Mouse (Mus musculus) lung, adult 2 months (tissue): ENCODE measurements around the gene Ccnjl. TPM values are rescaled to one million over a fixed set of nuclear protein-coding genes. Genes with fewer than 3 reads are reported as not detected.

Experiments
- DNase-seq: peaks from one replicate; pipeline ENCODE4 v3.0.0; 2022
- H3K4me1 ChIP-seq: fragments of 200-500 bp; 2 replicates; pipeline ENCODE4 v1.6.1; 2011; ENCODE audit warnings: low read length; ENCODE audit not compliant: control insufficient read depth, insufficient read depth
- H3K4me3 ChIP-seq: fragments of 200-500 bp; replicated peaks from 2 replicates; pipeline ENCODE3; 2011; ENCODE audit warnings: low read depth, mild to moderate bottlenecking, control low read depth, low read length; ENCODE audit errors: extremely low read depth
- CTCF ChIP-seq: fragments of 200-500 bp; IDR thresholded peaks from 2 replicates; pipeline ENCODE4 v1.5.1; 2011; ENCODE audit warnings: mild to moderate bottlenecking, low read length, control low read depth; ENCODE audit not compliant: insufficient read depth
- POLR2A ChIP-seq: fragments of 200-500 bp; IDR thresholded peaks from 2 replicates; pipeline ENCODE4 v1.6.1; 2011; ENCODE audit warnings: low read depth, mild to moderate bottlenecking, control low read depth, low read length, borderline replicate concordance; ENCODE audit errors: extremely low read depth
- WGBS: fragments of 180-500 bp; shearing (Covaris S2); methylation state at CpG from one replicate; pipeline ENCODE4 v1.1.7; 2018; 5-methylcytosine and 5-hydroxymethylcytosine counted together
- polyA plus RNA-seq: library from polyadenylated mRNA; depleted of rRNA; stranded (reverse); fragments of >200 nt; gene quantifications from 2 replicates; pipeline ENCODE4 v1.2.3, GENCODE M21; 2012; rRNA removed

The Ccnjl gene
- polyA plus RNA-seq, 1 experiment = 3.7 TPM

- no peak for DNase-seq
- Histone ChIP-seq H3K4me1 (peaks cover 5% of the 10 kb centered on the region), H3K4me3 (no peak overlapping the region)
- WGBS = 31% methylated on average over 4 of the region's 4 CpGs
- TF ChIP-seq POLR2A (no peak), CTCF (no peak)
These were observed 104.0 kb downstream of the Ccnjl start for GRCm38 (mm10) chr11:43632566-43632965.

GRCm38 (mm10) chr11:43633165-43633564, 104.6 kb downstream of the Ccnjl start:
- 72% methylated on average over 6 of the region's 6 CpGs for WGBS
- Histone ChIP-seq H3K4me3 (no peak overlapping the region), H3K4me1 (peaks cover 5% of the 10 kb centered on the region)
- TF ChIP-seq POLR2A = no peak
- TF ChIP-seq CTCF = no peak
- DNase-seq = no peak

GRCm38 (mm10) chr11:43633658-43634401, 105.2 kb downstream of the Ccnjl start:
- no peak overlapping the region for H3K4me3 ChIP-seq
- peak; percentile 35 for DNase-seq
- WGBS = 16% methylated on average over 19 of the region's 19 CpGs
- no peak for TF ChIP-seq CTCF
- TF ChIP-seq POLR2A = no peak
- H3K4me1 ChIP-seq = peaks cover 5% of the 10 kb centered on the region

Other genes starting within 250 kb of the Ccnjl start
- 4.3 and 15.4 TPM in 2 replicates for gene Pttg1, start 102.5 kb upstream of the Ccnjl start, polyA plus RNA-seq
- gene Slu7, start 95.0 kb upstream of the Ccnjl start, polyA plus RNA-seq = 3.2 and 6.0 TPM in 2 replicates
- gene C1qtnf2, start 54.5 kb upstream of the Ccnjl start, polyA plus RNA-seq = 35.1 and 62.4 TPM in 2 replicates
- 0.24 and 0.38 TPM in 2 replicates for gene 4933415A04Rik, start 58.3 kb downstream of the Ccnjl start, polyA plus RNA-seq
- 0.34 TPM in 1 of 2 replicates, not detected in the other for gene Fabp6, start 72.8 kb downstream of the Ccnjl start, polyA plus RNA-seq
- 10.6 and 16.0 TPM in 2 replicates for gene Pwwp2a, start 153.2 kb downstream of the Ccnjl start, polyA plus RNA-seq
- gene Ttc1, start 219.2 kb downstream of the Ccnjl start, polyA plus RNA-seq = 6.0 and 10.7 TPM in 2 replicates